Comparison of ENCODE assay signal across 15 mouse cellular contexts in genomic region chr10:10093713-10094112, GRCm38 (mm10).
DNase-seq lines count a peak whose midpoint lies in the region; TF ChIP-seq lines count a peak whose summit lies in the region.
"Had no signal": no experiment of that assay in that cellular context is flagged by ENCODE, and none has a peak within 500 bp of the region (broad histone marks: within the 10 kb centered on the region; RNA-seq: fewer than 3 reads in every experiment).

No protein-coding gene starts in this region.

- no peak for TF ChIP-seq CTCF in gastrocnemius, adult 2 months (IDR thresholded peaks at IDR 0.05)

- no peak overlapping the region for H3K4me3 ChIP-seq in gastrocnemius, adult 2 months
- H3K4me3 ChIP-seq: heart, embryonic 10.5 days; limb, embryonic 12.5 days; myocyte had no signal

- peak; percentile 92 for DNase-seq in brain, adult 2 months (ENCODE audit: low read depth, low spot score)
- DNase-seq in cerebellum, adult 9-11 months = peak; percentile 87
- peak; percentile 23 to 55 for DNase-seq in layer of hippocampus, adult 18-20 months (ENCODE audit: low spot score in 2 of 2)
- peak; percentile 39 to 50 for DNase-seq in left cerebral cortex, adult 9 months (ENCODE audit: low spot score in 2 of 2)
- no peak for DNase-seq in gastrocnemius, adult 2 months
- no peak for DNase-seq in thymus, postnatal 10 days (ENCODE audit: low spot score in 2 of 2)
- DNase-seq in ovary, postnatal 36 days (ENCODE audit: low spot score) = no peak
- DNase-seq in natural killer cell, adult 2 months (ENCODE audit: low spot score in 2 of 2) = no peak
- DNase-seq: forebrain, postnatal 0 days; kidney, adult 9 months; liver, postnatal 0 days had no signal

- intact Hi-C loops in gastrocnemius, adult 2 months (cut with DNase I) = no loop called here

- H3K27ac ChIP-seq in gastrocnemius, adult 2 months = no peak overlapping the region
- H3K27ac ChIP-seq: heart, embryonic 10.5 days; hindbrain, postnatal 0 days; limb, embryonic 12.5 days had no signal

Comparison
In these comparisons a context has a peak if more than half of its experiments do, and no peak if none do; other contexts are left out.
1. DNase-seq: peak in brain, adult 2 months (single experiment), cerebellum, adult 9-11 months (single experiment), layer of hippocampus, adult 18-20 months (2 of 2) and left cerebral cortex, adult 9 months (2 of 2); none in gastrocnemius, adult 2 months (single experiment), thymus, postnatal 10 days (0 of 2), ovary, postnatal 36 days (single experiment) and natural killer cell, adult 2 months (0 of 2).